Mouse (Mus musculus): ENCODE results near the gene Pank4. TPM values are rescaled to one million over a fixed set of nuclear protein-coding genes. Genes with fewer than 3 reads are reported as not detected.
A peak's percentile ranks its signal among the peaks of the same experiment; 100 is the strongest.

Pank4 gene
- polyA plus RNA-seq, 1 experiment from 2014 or later: 50.1 TPM

GRCm38 (mm10) chr4:154948066-154948939, 15.6 kb upstream of the Pank4 start:
- H3K4me1 ChIP-seq: peaks cover 55% of the 10 kb centered on the region
- peak; percentile 48 for DNase-seq (ENCODE audit: low spot score)
- 49% methylated on average over 14 of the region's 14 CpGs for whole genome bisulfite sequencing

GRCm38 (mm10) chr4:154948940-154949588, 14.9 kb upstream of the Pank4 start:
- WGBS: 57% methylated on average over 6 of the region's 6 CpGs
- Histone ChIP-seq H3K4me1 (peaks cover 63% of the 10 kb centered on the region), H3K27me3 (replicated peaks; ENCODE audit: low read depth, poor library complexity, severe bottlenecking) (peaks cover 61% of the 10 kb centered on the region), H3K36me3 (replicated peaks) (no peaks in the 10 kb centered on the region), H3K27ac (replicated peaks) (peak overlapping the region; percentile 72), H3K4me3 (peak overlapping the region; percentile 35), H3K9me3 (no peaks in the 10 kb centered on the region)
- no peak for DNase-seq (ENCODE audit: low spot score)

More at GRCm38 (mm10) chr4:154948066-154948939, 15.6 kb upstream of the Pank4 start:
- no peaks in the 10 kb centered on the region for H3K36me3 ChIP-seq (replicated peaks)
- no peaks in the 10 kb centered on the region for H3K9me3 ChIP-seq
- peak overlapping the region; percentile 72 for H3K27ac ChIP-seq (replicated peaks)
- H3K4me3 ChIP-seq: peak overlapping the region; percentile 35
- H3K27me3 ChIP-seq (replicated peaks; ENCODE audit: low read depth, poor library complexity, severe bottlenecking): peaks cover 54% of the 10 kb centered on the region

GRCm38 (mm10) chr4:154949589-154949982, 14.3 kb upstream of the Pank4 start:
- Histone ChIP-seq H3K27ac (replicated peaks) (peak overlapping the region; percentile 72), H3K4me1 (peaks cover 68% of the 10 kb centered on the region), H3K27me3 (replicated peaks; ENCODE audit: low read depth, poor library complexity, severe bottlenecking) (peaks cover 67% of the 10 kb centered on the region), H3K4me3 (peak overlapping the region; percentile 35), H3K9me3 (no peaks in the 10 kb centered on the region), H3K36me3 (replicated peaks) (no peaks in the 10 kb centered on the region)
- peak; percentile 51 for DNase-seq (ENCODE audit: low spot score)
- WGBS: 11% methylated on average over 16 of the region's 16 CpGs

GRCm38 (mm10) chr4:154952461-154953241, 11.3 kb upstream of the Pank4 start:
- Histone ChIP-seq H3K4me3 (peak overlapping the region; percentile 32), H3K4me1 (peaks cover 66% of the 10 kb centered on the region), H3K36me3 (replicated peaks) (no peaks in the 10 kb centered on the region), H3K27me3 (replicated peaks; ENCODE audit: low read depth, poor library complexity, severe bottlenecking) (peaks cover 97% of the 10 kb centered on the region), H3K27ac (replicated peaks) (peak overlapping the region; percentile 54; the same call in 1 of the 2 replicates), H3K9me3 (no peaks in the 10 kb centered on the region)
- DNase-seq (ENCODE audit: low spot score): peak; percentile 66
- WGBS: 2% methylated on average over 26 of the region's 26 CpGs

GRCm38 (mm10) chr4:154956604-154957003, 7.3 kb upstream of the Pank4 start:
- Histone ChIP-seq H3K4me3 (no peak overlapping the region), H3K4me1 (peaks cover 81% of the 10 kb centered on the region), H3K9me3 (no peaks in the 10 kb centered on the region), H3K27ac (replicated peaks) (peak overlapping the region; percentile 51), H3K36me3 (replicated peaks) (peaks cover 4% of the 10 kb centered on the region; the same call in 1 of the 2 replicates), H3K27me3 (replicated peaks; ENCODE audit: low read depth, poor library complexity, severe bottlenecking) (peaks cover 100% of the 10 kb centered on the region)
- 28% methylated on average over 9 of the region's 9 CpGs for WGBS
- no peak for DNase-seq (ENCODE audit: low spot score)

- H3K27me3 ChIP-seq (replicated peaks; ENCODE audit: low read depth, poor library complexity, severe bottlenecking): peaks cover 100% of the 10 kb centered on the region
Observed at GRCm38 (mm10) chr4:154957289-154957993, 6.5 kb upstream of the Pank4 start.

GRCm38 (mm10) chr4:154958171-154958570, 5.8 kb upstream of the Pank4 start:
- H3K4me3 ChIP-seq: peak overlapping the region; percentile 45
- H3K9me3 ChIP-seq: no peaks in the 10 kb centered on the region
- 1% methylated on average over 15 of the region's 15 CpGs for WGBS
- peaks cover 81% of the 10 kb centered on the region for H3K4me1 ChIP-seq
- H3K36me3 ChIP-seq (replicated peaks): peaks cover 12% of the 10 kb centered on the region
- peak overlapping the region; percentile 78 for H3K27ac ChIP-seq (replicated peaks)
- DNase-seq (ENCODE audit: low spot score): peak; percentile 83
- H3K27me3 ChIP-seq (replicated peaks; ENCODE audit: low read depth, poor library complexity, severe bottlenecking): peaks cover 100% of the 10 kb centered on the region

More at GRCm38 (mm10) chr4:154957289-154957993, 6.5 kb upstream of the Pank4 start:
- Histone ChIP-seq H3K4me3 (peak overlapping the region; percentile 45; the same call in 1 of the 2 replicates), H3K4me1 (peaks cover 81% of the 10 kb centered on the region), H3K27ac (replicated peaks) (peak overlapping the region; percentile 78), H3K36me3 (replicated peaks) (peaks cover 11% of the 10 kb centered on the region), H3K9me3 (no peaks in the 10 kb centered on the region)
- WGBS: 50% methylated on average over 13 of the region's 13 CpGs
- no peak for DNase-seq (ENCODE audit: low spot score)

- peak overlapping the region; percentile 78 for H3K27ac ChIP-seq (replicated peaks)
- H3K36me3 ChIP-seq (replicated peaks): peaks cover 12% of the 10 kb centered on the region
- 12% methylated on average over 8 of the region's 8 CpGs for WGBS
- no peak for DNase-seq (ENCODE audit: low spot score)
- peaks cover 81% of the 10 kb centered on the region for H3K4me1 ChIP-seq
- H3K4me3 ChIP-seq: peak overlapping the region; percentile 45
- H3K27me3 ChIP-seq (replicated peaks; ENCODE audit: low read depth, poor library complexity, severe bottlenecking): peaks cover 100% of the 10 kb centered on the region
- no peaks in the 10 kb centered on the region for H3K9me3 ChIP-seq
Observed at GRCm38 (mm10) chr4:154958621-154959020, 5.3 kb upstream of the Pank4 start.

- Histone ChIP-seq H3K27ac (replicated peaks) (peak overlapping the region; percentile 98), H3K4me1 (peaks cover 82% of the 10 kb centered on the region), H3K4me3 (peak overlapping the region; percentile 91), H3K36me3 (replicated peaks) (peaks cover 12% of the 10 kb centered on the region), H3K27me3 (replicated peaks; ENCODE audit: low read depth, poor library complexity, severe bottlenecking) (peaks cover 88% of the 10 kb centered on the region), H3K9me3 (no peaks in the 10 kb centered on the region)
- no peak for DNase-seq (ENCODE audit: low spot score)
- WGBS: 20% methylated on average over 20 of the region's 20 CpGs
Observed at GRCm38 (mm10) chr4:154960021-154960689, 3.8 kb upstream of the Pank4 start.

GRCm38 (mm10) chr4:154960690-154961225, 3.2 kb upstream of the Pank4 start, which contains the start of gene Hes5:
Gene Hes5 (plus strand): TSS chr4:154960923.
- Histone ChIP-seq H3K9me3 (no peaks in the 10 kb centered on the region), H3K36me3 (replicated peaks) (peaks cover 12% of the 10 kb centered on the region), H3K27ac (replicated peaks) (peak within 1 kb of the TSS; percentile 98), H3K4me3 (peak within 1 kb of the TSS; percentile 91), H3K27me3 (replicated peaks; ENCODE audit: low read depth, poor library complexity, severe bottlenecking) (peaks cover 82% of the 10 kb centered on the region), H3K4me1 (peaks cover 88% of the 10 kb centered on the region)
- WGBS: under 1% methylated on average over 65 of the region's 65 CpGs
- DNase-seq (ENCODE audit: low spot score): peak; percentile 80

- Histone ChIP-seq H3K27ac (replicated peaks) (peak overlapping the region; percentile 98), H3K27me3 (replicated peaks; ENCODE audit: low read depth, poor library complexity, severe bottlenecking) (peaks cover 76% of the 10 kb centered on the region)
- under 1% methylated on average over 47 of the region's 47 CpGs for WGBS
Observed at GRCm38 (mm10) chr4:154961226-154961738, 2.6 kb upstream of the Pank4 start.

More at GRCm38 (mm10) chr4:154961226-154961738, 2.6 kb upstream of the Pank4 start:
- Histone ChIP-seq H3K4me1 (peaks cover 93% of the 10 kb centered on the region), H3K36me3 (replicated peaks) (peaks cover 17% of the 10 kb centered on the region), H3K9me3 (no peaks in the 10 kb centered on the region), H3K4me3 (peak overlapping the region; percentile 91)
- DNase-seq (ENCODE audit: low spot score): peak; percentile 71

All from embryonic facial prominence, embryonic 10.5 days (tissue).